Mouse (Mus musculus) cortical plate, adult 2 months (tissue): ENCODE results near the gene D330045A20Rik.

Experiments used
- CTCF ChIP-seq: fragments of 200-500 bp; IDR thresholded peaks from 2 replicates; pipeline ENCODE4 v1.5.1; 2011; ENCODE audit warnings: mild to moderate bottlenecking, control low read depth, low read length; ENCODE audit not compliant: insufficient read depth; ENCODE audit errors: extremely low read depth
- POLR2A ChIP-seq: fragments of 200-500 bp; IDR thresholded peaks from 2 replicates; pipeline ENCODE4 v1.6.1; 2011; ENCODE audit warnings: mild to moderate bottlenecking, low read length, control low read depth; ENCODE audit not compliant: insufficient read depth; ENCODE audit errors: extremely low read depth

GRCm38 (mm10) chrX:139432550-139432949 lies 47.6 kb upstream of the D330045A20Rik start:
- TF ChIP-seq CTCF (no peak), POLR2A (no peak)
